Mouse (Mus musculus): Measurements from ENCODE around the gene Pcnx3. TPM values are rescaled to one million over a fixed set of nuclear protein-coding genes. Genes with fewer than 3 reads are reported as not detected.
A peak's percentile ranks its signal among the peaks of the same experiment; 100 is the strongest.

Gene Pcnx3
- polyA plus RNA-seq, 1 experiment from 2014 or later: 9.7 TPM

DNA sequence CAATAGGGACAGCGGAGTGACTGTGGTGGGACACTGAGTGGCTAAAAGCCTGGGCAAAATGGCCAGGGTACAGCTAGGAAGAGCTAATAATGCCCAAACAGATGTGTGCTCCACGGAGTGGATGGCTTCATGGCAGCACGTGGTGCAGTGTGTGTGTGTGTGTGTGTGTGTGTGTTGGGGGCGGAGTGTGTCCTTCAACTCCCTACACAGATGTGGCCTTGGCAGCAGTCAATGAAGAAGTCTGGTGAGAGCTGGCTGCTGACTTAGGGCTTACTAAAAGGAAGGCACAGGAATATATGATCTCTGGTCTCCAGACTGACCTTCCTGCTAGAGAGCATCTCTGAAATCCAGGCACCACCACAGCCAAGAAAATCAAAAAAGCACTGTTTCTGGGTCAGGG lies 20.3 kb downstream of the Pcnx3 start:
- H3K27ac ChIP-seq (ENCODE audit: low read length): peak overlapping the region; percentile 43; the same call in 1 of the 2 replicates
- ATAC-seq (ENCODE audit: low read depth): no peak
- peaks cover 36% of the 10 kb centered on the region for H3K36me3 ChIP-seq (ENCODE audit: control insufficient read depth, insufficient read depth)
- H3K4me1 ChIP-seq (ENCODE audit: control insufficient read depth, low read depth, low read length): peaks cover 34% of the 10 kb centered on the region
- no peak overlapping the region for H3K4me3 ChIP-seq (ENCODE audit: low read depth, low read length)
- H3K9ac ChIP-seq (ENCODE audit: low read depth, low read length): no peak overlapping the region
- 80% methylated on average over 4 of the region's 4 CpGs for WGBS (ENCODE audit: insufficient replicate concordance)
- no peak overlapping the region for H3K4me2 ChIP-seq (ENCODE audit: low read depth, low read length)
- H3K9me3 ChIP-seq (replicated peaks; ENCODE audit: control insufficient read depth, low read length): no peaks in the 10 kb centered on the region
- no peaks in the 10 kb centered on the region for H3K27me3 ChIP-seq (ENCODE audit: control insufficient read depth, insufficient read depth, low read depth, low read length)

- H3K4me2 ChIP-seq (ENCODE audit: low read depth, low read length): peak overlapping the region; percentile 96
- H3K27ac ChIP-seq (ENCODE audit: low read length): peak overlapping the region; percentile 98
- H3K4me3 ChIP-seq (ENCODE audit: low read depth, low read length): peak overlapping the region; percentile 84; the same call in 1 of the 2 replicates
- no peaks in the 10 kb centered on the region for H3K9me3 ChIP-seq (replicated peaks; ENCODE audit: control insufficient read depth, low read length)
- peak overlapping the region; percentile 89; the same call in 1 of the 2 replicates for H3K9ac ChIP-seq (ENCODE audit: low read depth, low read length)
- H3K36me3 ChIP-seq (ENCODE audit: control insufficient read depth, insufficient read depth): peaks cover 22% of the 10 kb centered on the region
- peaks cover 50% of the 10 kb centered on the region for H3K4me1 ChIP-seq (ENCODE audit: control insufficient read depth, low read depth, low read length)
- WGBS (ENCODE audit: insufficient replicate concordance): 89% methylated on average over 18 of the region's 18 CpGs
- H3K27me3 ChIP-seq (ENCODE audit: control insufficient read depth, insufficient read depth, low read depth, low read length): no peaks in the 10 kb centered on the region
- ATAC-seq (ENCODE audit: low read depth): no peak
These were observed 22.3 kb downstream of the Pcnx3 start for GRCm38 (mm10) chr19:5666386-5666785.

DNA sequence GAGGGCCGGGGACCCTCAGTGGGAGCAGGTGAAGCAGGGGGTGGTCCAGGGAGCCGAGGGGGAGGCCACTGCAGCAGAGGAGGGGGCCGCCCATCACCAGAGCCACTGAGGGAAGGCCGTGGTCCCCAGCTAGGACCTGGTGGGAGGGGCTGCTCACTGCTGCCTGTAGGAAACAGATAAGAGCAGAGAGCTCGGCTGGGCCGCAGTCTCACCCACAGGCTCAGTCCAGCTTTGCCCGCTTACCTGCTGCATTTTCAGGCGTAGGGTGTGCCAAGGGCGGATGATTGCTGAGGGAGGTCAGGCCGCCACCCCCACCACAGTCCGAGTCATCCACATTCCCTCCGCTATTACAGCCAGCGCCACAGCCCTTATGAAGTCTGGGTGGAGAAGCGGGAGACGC lies 23.2 kb downstream of the Pcnx3 start:
- 19% methylated on average over 15 of the region's 15 CpGs for WGBS (ENCODE audit: insufficient replicate concordance)
- peak; percentile 87 for ATAC-seq (ENCODE audit: low read depth)
- Histone ChIP-seq H3K36me3 (ENCODE audit: control insufficient read depth, insufficient read depth) (peaks cover 18% of the 10 kb centered on the region), H3K4me1 (ENCODE audit: control insufficient read depth, low read depth, low read length) (peaks cover 59% of the 10 kb centered on the region), H3K27me3 (ENCODE audit: control insufficient read depth, insufficient read depth, low read depth, low read length) (no peaks in the 10 kb centered on the region), H3K27ac (ENCODE audit: low read length) (peak overlapping the region; percentile 98), H3K9ac (ENCODE audit: low read depth, low read length) (peak overlapping the region; percentile 89), H3K4me3 (ENCODE audit: low read depth, low read length) (peak overlapping the region; percentile 84), H3K9me3 (replicated peaks; ENCODE audit: control insufficient read depth, low read length) (no peaks in the 10 kb centered on the region), H3K4me2 (ENCODE audit: low read depth, low read length) (peak overlapping the region; percentile 96)

GRCm38 (mm10) chr19:5664669-5665257 lies 23.9 kb downstream of the Pcnx3 start:
- peak overlapping the region; percentile 96 for H3K4me2 ChIP-seq (ENCODE audit: low read depth, low read length)

DNA sequence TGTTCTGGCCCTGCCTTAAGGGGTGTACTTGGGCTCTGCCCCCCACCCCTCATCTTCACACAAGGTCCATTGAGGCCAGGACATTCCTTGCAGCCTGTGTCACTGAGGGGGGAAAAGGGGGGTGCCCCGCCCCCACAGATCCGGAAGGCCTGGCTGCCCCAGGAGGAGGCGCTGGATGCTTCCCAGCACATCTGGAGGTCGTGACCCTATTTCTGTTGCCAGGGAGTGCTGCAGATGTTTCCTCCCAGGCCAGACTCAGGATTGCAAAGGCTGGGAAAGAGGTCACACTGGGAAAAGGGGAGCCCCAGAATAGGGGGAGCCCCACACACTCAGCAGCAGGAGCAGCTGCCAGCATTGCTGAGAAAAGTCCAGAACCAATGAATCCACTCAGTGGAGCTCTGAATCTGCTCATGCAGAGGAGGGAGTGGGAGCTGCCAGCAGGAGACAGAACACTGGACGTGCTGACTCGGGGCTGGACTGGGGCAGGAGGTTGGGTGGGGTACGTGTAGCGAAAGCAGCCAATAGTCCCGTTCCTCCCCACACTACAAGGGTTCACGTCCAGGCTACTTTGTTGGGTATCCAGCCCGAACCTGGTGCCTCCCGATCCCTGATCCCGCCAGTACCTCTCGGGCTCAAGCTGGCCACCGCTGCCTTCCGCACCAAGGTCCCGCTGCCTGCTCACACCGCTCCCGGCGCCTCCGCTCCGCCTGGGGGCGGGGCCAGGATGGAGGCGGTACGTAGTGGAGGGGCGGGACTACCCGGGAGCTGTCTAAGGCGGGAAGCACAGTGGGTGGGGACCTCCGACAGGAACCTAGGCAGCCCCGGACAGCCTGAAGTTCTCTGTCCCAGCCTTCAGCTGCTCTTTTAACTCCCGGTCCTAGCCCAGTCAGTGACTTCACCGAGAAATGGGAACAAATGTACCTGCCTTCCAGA lies 25.5 kb downstream of the Pcnx3 start, which contains the start of gene Sipa1:
Sipa1 (minus strand) TSS at position 727 of the 933 bp plus-strand sequence.
- Histone ChIP-seq H3K36me3 (ENCODE audit: control insufficient read depth, insufficient read depth) (peaks cover 25% of the 10 kb centered on the region), H3K27ac (ENCODE audit: low read length) (peak within 1 kb of the TSS; percentile 98), H3K4me2 (ENCODE audit: low read depth, low read length) (peak within 1 kb of the TSS; percentile 96), H3K9me3 (replicated peaks; ENCODE audit: control insufficient read depth, low read length) (no peaks in the 10 kb centered on the region), H3K9ac (ENCODE audit: low read depth, low read length) (peak within 1 kb of the TSS; percentile 89), H3K4me3 (ENCODE audit: low read depth, low read length) (peak within 1 kb of the TSS; percentile 84), H3K27me3 (ENCODE audit: control insufficient read depth, insufficient read depth, low read depth, low read length) (no peaks in the 10 kb centered on the region), H3K4me1 (ENCODE audit: control insufficient read depth, low read depth, low read length) (peaks cover 62% of the 10 kb centered on the region)
- under 1% methylated on average over 32 of the region's 32 CpGs for WGBS (ENCODE audit: insufficient replicate concordance)
- ATAC-seq (ENCODE audit: low read depth): peak; percentile 83

More at GRCm38 (mm10) chr19:5664669-5665257, 23.9 kb downstream of the Pcnx3 start:
- peak overlapping the region; percentile 89 for H3K9ac ChIP-seq (ENCODE audit: low read depth, low read length)
- peak overlapping the region; percentile 98 for H3K27ac ChIP-seq (ENCODE audit: low read length)
- H3K36me3 ChIP-seq (ENCODE audit: control insufficient read depth, insufficient read depth): peaks cover 18% of the 10 kb centered on the region
- H3K27me3 ChIP-seq (ENCODE audit: control insufficient read depth, insufficient read depth, low read depth, low read length): no peaks in the 10 kb centered on the region
- no peak for ATAC-seq (ENCODE audit: low read depth)
- no peaks in the 10 kb centered on the region for H3K9me3 ChIP-seq (replicated peaks; ENCODE audit: control insufficient read depth, low read length)
- H3K4me3 ChIP-seq (ENCODE audit: low read depth, low read length): peak overlapping the region; percentile 84
- peaks cover 64% of the 10 kb centered on the region for H3K4me1 ChIP-seq (ENCODE audit: control insufficient read depth, low read depth, low read length)
- 80% methylated on average over 10 of the region's 10 CpGs for WGBS (ENCODE audit: insufficient replicate concordance)

DNA sequence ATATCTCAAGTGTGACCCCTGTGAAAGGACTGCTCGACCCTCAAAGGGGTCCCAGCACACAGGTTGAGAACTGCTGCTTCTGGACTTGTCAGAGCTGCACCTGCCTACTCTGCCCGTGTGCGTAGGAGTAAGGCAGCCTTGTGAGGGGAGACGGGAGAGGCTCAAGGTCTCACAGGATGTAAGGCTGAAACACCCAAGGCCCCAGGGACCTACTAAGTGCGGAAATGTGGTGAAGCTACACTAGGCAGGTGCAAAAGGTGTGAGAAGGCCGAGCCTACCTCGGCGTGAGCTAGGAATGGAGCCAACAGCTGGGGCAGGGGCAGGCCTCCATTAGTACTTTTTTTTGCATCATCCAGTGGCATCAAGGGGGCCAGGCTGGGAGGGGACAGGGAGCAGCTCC lies 26.4 kb downstream of the Pcnx3 start:
- H3K9ac ChIP-seq (ENCODE audit: low read depth, low read length): peak overlapping the region; percentile 89
- peaks cover 62% of the 10 kb centered on the region for H3K4me1 ChIP-seq (ENCODE audit: control insufficient read depth, low read depth, low read length)
- 42% methylated on average over 8 of the region's 8 CpGs for WGBS (ENCODE audit: insufficient replicate concordance)
- no peaks in the 10 kb centered on the region for H3K27me3 ChIP-seq (ENCODE audit: control insufficient read depth, insufficient read depth, low read depth, low read length)
- peak overlapping the region; percentile 98 for H3K27ac ChIP-seq (ENCODE audit: low read length)
- peaks cover 27% of the 10 kb centered on the region for H3K36me3 ChIP-seq (ENCODE audit: control insufficient read depth, insufficient read depth)
- H3K4me3 ChIP-seq (ENCODE audit: low read depth, low read length): peak overlapping the region; percentile 84
- peak overlapping the region; percentile 96 for H3K4me2 ChIP-seq (ENCODE audit: low read depth, low read length)
- no peak for ATAC-seq (ENCODE audit: low read depth)
- H3K9me3 ChIP-seq (replicated peaks; ENCODE audit: control insufficient read depth, low read length): no peaks in the 10 kb centered on the region

GRCm38 (mm10) chr19:5660942-5661751 lies 27.6 kb downstream of the Pcnx3 start:
- Histone ChIP-seq H3K4me3 (ENCODE audit: low read depth, low read length) (peak overlapping the region; percentile 84), H3K4me2 (ENCODE audit: low read depth, low read length) (peak overlapping the region; percentile 96), H3K36me3 (ENCODE audit: control insufficient read depth, insufficient read depth) (peaks cover 25% of the 10 kb centered on the region), H3K9ac (ENCODE audit: low read depth, low read length) (peak overlapping the region; percentile 35), H3K27me3 (ENCODE audit: control insufficient read depth, insufficient read depth, low read depth, low read length) (no peaks in the 10 kb centered on the region), H3K9me3 (replicated peaks; ENCODE audit: control insufficient read depth, low read length) (no peaks in the 10 kb centered on the region), H3K4me1 (ENCODE audit: control insufficient read depth, low read depth, low read length) (peaks cover 54% of the 10 kb centered on the region), H3K27ac (ENCODE audit: low read length) (peak overlapping the region; percentile 58)
- ATAC-seq (ENCODE audit: low read depth): no peak
- WGBS (ENCODE audit: insufficient replicate concordance): 25% methylated on average over 16 of the region's 16 CpGs

GRCm38 (mm10) chr19:5654720-5655298 lies 33.9 kb downstream of the Pcnx3 start:
- Histone ChIP-seq H3K9me3 (replicated peaks; ENCODE audit: control insufficient read depth, low read length) (no peaks in the 10 kb centered on the region), H3K4me1 (ENCODE audit: control insufficient read depth, low read depth, low read length) (peaks cover 11% of the 10 kb centered on the region), H3K4me3 (ENCODE audit: low read depth, low read length) (peak overlapping the region; percentile 26), H3K27ac (ENCODE audit: low read length) (no peak overlapping the region), H3K27me3 (ENCODE audit: control insufficient read depth, insufficient read depth, low read depth, low read length) (no peaks in the 10 kb centered on the region), H3K9ac (ENCODE audit: low read depth, low read length) (no peak overlapping the region), H3K4me2 (ENCODE audit: low read depth, low read length) (peak overlapping the region; percentile 53), H3K36me3 (ENCODE audit: control insufficient read depth, insufficient read depth) (peaks cover 65% of the 10 kb centered on the region)
- ATAC-seq (ENCODE audit: low read depth): no peak
- WGBS (ENCODE audit: insufficient replicate concordance): 82% methylated on average over 43 of the region's 43 CpGs

Data from liver, embryonic 16.5 days (tissue).